Mouse (Mus musculus) liver, embryonic 11.5 days (tissue): ENCODE measurements around the gene Gpr171. TPM values are rescaled to one million over a fixed set of nuclear protein-coding genes. Genes with fewer than 3 reads are reported as not detected.
"Not testable (repeated sequence)": the region's sequence is repeated elsewhere in the genome, so short reads cannot be mapped to it uniquely, and the experiment has no call there.

Experiments used
- ATAC-seq: fragments of 200-750 bp; cut with Nextera tagmentation; replicated peaks from 2 replicates; pipeline ENCODE4 v1.8.0; 2017; ENCODE audit warnings: moderate number of reproducible peaks, mild to moderate bottlenecking, moderate TSS enrichment, moderate library complexity; ENCODE audit not compliant: low FRiP score
- DNase-seq: peaks from one replicate; pipeline ENCODE4 v3.0.0-alpha.2; 2017; ENCODE audit warnings: low spot score
- H3K27ac ChIP-seq: fragments of 300-500 bp; sonication (generic); 2 replicates; pipeline ENCODE4 v1.5.1; 2014; ENCODE audit warnings: mild to moderate bottlenecking, low read depth, low read length, control low read depth
- H3K27me3 ChIP-seq: fragments of 300-500 bp; sonication (generic); replicated peaks from 2 replicates; pipeline ENCODE4 v1.6.1; 2014; ENCODE audit warnings: low read length, mixed read lengths; ENCODE audit not compliant: control insufficient read depth, insufficient read depth
- H3K36me3 ChIP-seq: fragments of 300-500 bp; sonication (generic); 2 replicates; pipeline ENCODE4 v1.6.1; 2014; ENCODE audit warnings: mild to moderate bottlenecking, low read length, moderate library complexity, mixed read lengths; ENCODE audit not compliant: control insufficient read depth, insufficient read depth
- H3K4me1 ChIP-seq: fragments of 300-500 bp; sonication (generic); replicated peaks from 2 replicates; pipeline ENCODE4 v1.6.1; 2014; ENCODE audit warnings: low read length, mixed read lengths; ENCODE audit not compliant: control insufficient read depth, insufficient read depth
- H3K4me2 ChIP-seq: fragments of 300-500 bp; sonication (generic); 2 replicates; pipeline ENCODE4 v1.6.1; 2014; ENCODE audit warnings: mild to moderate bottlenecking, control low read depth, moderate library complexity
- H3K4me3 ChIP-seq: fragments of 300-500 bp; sonication (generic); 2 replicates; pipeline ENCODE4 v1.5.1; 2014; ENCODE audit warnings: low read depth, low read length, control low read depth
- H3K9ac ChIP-seq: fragments of 300-500 bp; sonication (generic); 2 replicates; pipeline ENCODE4 v1.6.1; 2014; ENCODE audit warnings: low read depth, low read length, control low read depth
- H3K9me3 ChIP-seq: fragments of 300-500 bp; sonication (generic); 2 replicates; pipeline ENCODE4 v1.6.1; 2016; ENCODE audit warnings: low read length, inconsistent platforms, mixed read lengths; ENCODE audit not compliant: control insufficient read depth
- WGBS: fragments of 180-500 bp; shearing (Covaris S2); extraction: QIAGEN DNeasy Blood & Tissue Kit; methylation state at CpG from one replicate; pipeline ENCODE4 v1.1.7; 2014; 5-methylcytosine and 5-hydroxymethylcytosine counted together
- polyA plus RNA-seq: library from polyadenylated mRNA; unstranded; fragments of >200 nt; fragmentation: Nextera tagmentation; extraction: Ambion mirVana; gene quantifications from 2 replicates; pipeline ENCODE4 v1.2.1, GENCODE M21; 2014

Gene Gpr171
- polyA plus RNA-seq, 1 experiment from 2014 or later: 2.8 TPM

DNA sequence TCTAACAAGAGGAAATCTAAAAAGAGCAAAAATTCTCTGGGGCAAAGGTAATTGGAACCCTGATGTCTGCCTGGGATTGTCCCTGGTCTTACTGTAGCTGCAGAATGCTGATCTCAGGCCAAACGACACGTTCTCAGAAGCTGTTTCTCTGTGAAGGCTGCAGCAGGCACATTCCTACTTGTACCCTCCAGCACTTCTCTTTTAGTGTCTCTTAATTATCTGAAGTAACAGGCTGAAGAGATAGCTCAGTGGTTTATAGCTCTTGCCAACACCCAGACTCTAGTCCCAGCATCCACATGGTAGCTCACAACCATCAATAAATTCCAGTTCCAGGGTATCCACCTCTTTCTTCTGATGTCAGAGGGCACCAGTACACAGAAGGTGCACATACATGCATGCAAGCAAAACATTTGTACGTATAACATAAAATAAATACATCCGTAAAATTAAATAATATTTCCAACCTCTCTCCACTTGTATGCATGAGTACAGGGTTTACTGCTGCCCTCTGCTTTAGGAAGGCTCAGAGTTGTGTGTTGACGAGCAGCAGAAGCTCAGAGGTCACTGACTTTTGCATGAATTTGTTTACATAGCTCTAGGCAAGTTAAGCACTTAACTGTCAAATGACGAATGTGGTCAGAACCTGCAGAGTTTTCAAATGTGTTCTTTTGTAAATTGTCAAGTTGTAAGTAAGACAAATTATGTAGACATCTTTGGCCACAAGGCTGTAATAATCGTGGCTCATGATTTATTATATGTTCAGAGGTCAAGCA, 24.3 kb upstream of the Gpr171 start:
- Histone ChIP-seq H3K9ac (no peak overlapping the region), H3K27ac (no peak overlapping the region), H3K9me3 (no peaks in the 10 kb centered on the region), H3K4me1 (peaks cover 40% of the 10 kb centered on the region), H3K4me3 (no peak overlapping the region), H3K4me2 (no peak overlapping the region), H3K36me3 (no peaks in the 10 kb centered on the region), H3K27me3 (no peaks in the 10 kb centered on the region)
- WGBS: 41% methylated on average over 7 of the region's 7 CpGs
- no peak for DNase-seq
- peak; percentile 56; the same call in 1 of the 2 replicates for ATAC-seq

DNA sequence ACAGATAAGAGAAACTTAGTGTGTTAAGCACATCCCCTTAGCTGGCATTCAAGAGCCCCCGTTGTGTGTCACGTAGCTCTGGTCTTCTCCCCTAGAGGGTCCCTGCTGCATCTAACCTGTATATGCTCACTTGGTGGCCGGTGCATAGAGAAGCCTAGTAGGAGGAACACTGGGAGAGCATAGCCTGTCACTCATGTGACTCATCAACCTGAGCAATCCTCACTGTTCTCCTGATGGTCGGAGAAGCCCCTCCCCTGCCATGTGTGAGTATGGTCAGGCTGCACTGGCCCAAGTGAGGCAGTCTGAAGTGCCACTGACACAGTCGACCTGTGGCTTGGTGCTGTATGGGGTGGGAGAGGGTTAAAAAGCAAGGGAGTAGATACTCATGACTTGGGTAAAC, 23.4 kb upstream of the Gpr171 start:
- Histone ChIP-seq H3K36me3 (no peaks in the 10 kb centered on the region), H3K27ac (no peak overlapping the region), H3K4me2 (no peak overlapping the region), H3K4me3 (no peak overlapping the region), H3K27me3 (no peaks in the 10 kb centered on the region), H3K4me1 (peaks cover 32% of the 10 kb centered on the region), H3K9me3 (no peaks in the 10 kb centered on the region), H3K9ac (no peak overlapping the region)
- 0 out of 2 replicates have a peak, but pooled peaks have one; percentile 4 for ATAC-seq
- 49% methylated on average over 5 of the region's 5 CpGs for WGBS
- DNase-seq: no peak

DNA sequence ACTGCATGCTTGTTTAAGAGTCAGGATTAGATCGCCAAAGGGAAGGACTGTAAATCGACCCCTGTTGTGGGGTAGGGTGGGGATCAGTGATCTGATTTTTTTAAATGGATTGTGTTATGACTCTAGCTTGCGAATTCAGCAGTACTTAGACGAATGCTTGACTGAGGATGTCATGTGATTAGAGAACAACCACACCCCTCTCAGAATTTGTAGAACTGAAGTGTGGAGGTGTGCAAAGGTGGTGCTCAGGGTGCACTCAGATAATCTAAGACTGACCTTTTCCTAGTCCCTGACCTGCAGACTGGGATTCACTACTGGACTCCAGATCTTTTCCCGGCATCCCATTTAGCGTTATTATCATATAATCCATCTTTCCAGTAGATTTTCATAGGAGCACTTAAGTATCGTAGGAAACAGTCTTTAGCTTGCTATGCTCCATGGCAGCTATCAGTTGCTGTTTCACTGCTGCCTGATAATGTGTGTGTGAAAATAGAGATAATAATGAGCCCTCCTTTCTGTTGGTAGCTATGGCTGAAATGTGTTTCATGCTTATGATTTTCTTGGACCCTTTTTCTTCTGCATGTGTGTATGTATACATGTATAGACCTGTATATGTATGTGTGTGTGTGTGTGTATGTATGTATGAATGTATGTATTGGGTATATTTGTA, 20.3 kb upstream of the Gpr171 start:
- Histone ChIP-seq H3K27ac (no peak overlapping the region), H3K4me1 (peaks cover 36% of the 10 kb centered on the region), H3K27me3 (no peaks in the 10 kb centered on the region), H3K4me2 (0 out of 2 replicates have a peak overlapping the region, but pooled peaks have one; percentile 7), H3K9me3 (no peaks in the 10 kb centered on the region), H3K36me3 (no peaks in the 10 kb centered on the region), H3K9ac (no peak overlapping the region), H3K4me3 (no peak overlapping the region)
- ATAC-seq (no peak), DNase-seq (no peak)
- 59% methylated on average over 7 of the region's 7 CpGs for WGBS

DNA sequence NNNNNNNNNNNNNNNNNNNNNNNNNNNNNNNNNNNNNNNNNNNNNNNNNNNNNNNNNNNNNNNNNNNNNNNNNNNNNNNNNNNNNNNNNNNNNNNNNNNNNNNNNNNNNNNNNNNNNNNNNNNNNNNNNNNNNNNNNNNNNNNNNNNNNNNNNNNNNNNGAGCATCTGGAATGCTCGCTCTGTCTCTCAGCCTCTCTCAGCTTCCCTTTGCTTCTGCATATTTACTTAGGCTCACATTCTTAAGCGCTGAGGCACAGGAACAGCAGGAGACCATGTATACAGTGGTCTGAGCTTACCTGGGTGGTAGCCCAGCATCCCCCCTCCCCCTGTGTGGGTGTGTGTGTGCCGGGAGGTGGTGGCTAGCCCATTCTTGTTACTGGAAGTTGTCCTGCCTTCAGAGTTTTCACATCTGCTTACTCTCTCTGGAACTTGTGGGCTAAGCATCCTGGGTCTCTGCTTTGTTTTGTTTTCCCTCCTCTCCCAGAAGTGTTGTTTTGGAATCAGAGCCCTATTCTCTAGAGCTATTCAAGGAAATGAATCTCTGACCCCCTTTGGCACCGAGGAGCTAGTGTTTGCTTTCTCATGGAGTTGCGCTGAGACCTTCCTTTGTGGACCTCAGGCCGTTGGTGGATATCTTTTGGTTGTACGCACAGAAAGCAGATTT, 19.6 kb upstream of the Gpr171 start:
- H3K4me1 ChIP-seq: peaks cover 35% of the 10 kb centered on the region
- no peak overlapping the region for H3K27ac ChIP-seq
- ATAC-seq (no peak), DNase-seq (no peak)
- no peaks in the 10 kb centered on the region for H3K27me3 ChIP-seq
- no peaks in the 10 kb centered on the region for H3K9me3 ChIP-seq
- H3K36me3 ChIP-seq: no peaks in the 10 kb centered on the region
- H3K9ac ChIP-seq: no peak overlapping the region
- no peak overlapping the region for H3K4me3 ChIP-seq
- WGBS: 60% methylated on average over 7 of the region's 7 CpGs
- H3K4me2 ChIP-seq: no peak overlapping the region

DNA sequence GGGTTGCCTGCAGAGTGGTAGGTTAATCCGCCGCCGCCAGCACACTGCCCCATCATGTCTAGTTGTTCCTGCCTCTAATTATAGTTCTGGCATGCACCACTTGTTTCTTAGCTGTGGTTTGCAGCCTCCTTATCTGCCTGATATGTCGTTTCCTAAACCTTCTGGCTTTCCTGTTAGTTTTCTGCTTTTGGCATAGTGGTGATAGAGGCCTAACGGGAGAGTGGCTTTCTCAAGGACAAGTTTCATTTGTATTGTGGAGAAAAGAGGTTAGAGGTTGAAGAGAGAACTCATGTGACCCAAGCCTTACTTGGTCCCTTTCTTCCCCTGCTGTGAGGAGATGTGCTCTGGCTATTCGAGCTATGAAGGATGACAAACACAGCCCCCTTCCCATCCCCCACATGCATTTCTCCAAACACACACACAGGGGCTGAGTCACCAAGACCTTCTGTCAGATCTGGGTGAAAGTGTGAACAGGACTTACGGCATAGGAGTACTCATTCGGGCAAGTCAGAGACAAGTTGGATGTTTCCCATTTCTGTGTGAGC, 12.4 kb upstream of the Gpr171 start:
- Histone ChIP-seq H3K36me3 (no peaks in the 10 kb centered on the region), H3K4me1 (peaks cover 13% of the 10 kb centered on the region), H3K27ac (peak overlapping the region; percentile 62), H3K27me3 (no peaks in the 10 kb centered on the region), H3K9ac (no peak overlapping the region), H3K4me3 (no peak overlapping the region), H3K9me3 (no peaks in the 10 kb centered on the region), H3K4me2 (peak overlapping the region; percentile 38)
- DNase-seq: no peak
- peak; percentile 79 for ATAC-seq
- WGBS: 18% methylated on average over 8 of the region's 8 CpGs

DNA sequence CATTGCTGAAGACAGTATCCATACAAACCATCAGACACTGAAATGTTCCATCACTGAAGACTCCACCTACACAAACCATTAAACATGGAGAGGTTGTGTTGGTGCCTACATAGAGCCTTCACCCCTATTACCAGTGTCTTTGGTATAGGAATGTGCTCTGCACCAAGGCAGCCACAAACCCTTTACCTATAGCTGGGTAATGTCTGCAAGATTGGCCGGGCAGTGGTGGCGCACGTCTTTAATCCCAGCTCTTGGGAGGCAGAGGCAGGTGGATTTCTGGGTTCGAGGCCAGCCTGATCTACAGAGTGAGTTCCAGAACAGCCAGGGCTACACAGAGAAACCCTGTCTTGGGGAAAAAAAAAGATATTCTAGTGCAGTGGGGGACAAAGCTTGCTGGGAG, 11.7 kb upstream of the Gpr171 start:
- not testable (repeated sequence) for ATAC-seq, DNase-seq, H3K36me3 ChIP-seq, H3K9ac ChIP-seq, H3K4me2 ChIP-seq, H3K9me3 ChIP-seq, H3K27me3 ChIP-seq, H3K4me3 ChIP-seq
- 83% methylated on average over 4 of the region's 4 CpGs for WGBS
- H3K4me1 ChIP-seq: peaks cover 13% of the 10 kb centered on the region
- peak overlapping the region; percentile 62; the same call in 1 of the 2 replicates for H3K27ac ChIP-seq

DNA sequence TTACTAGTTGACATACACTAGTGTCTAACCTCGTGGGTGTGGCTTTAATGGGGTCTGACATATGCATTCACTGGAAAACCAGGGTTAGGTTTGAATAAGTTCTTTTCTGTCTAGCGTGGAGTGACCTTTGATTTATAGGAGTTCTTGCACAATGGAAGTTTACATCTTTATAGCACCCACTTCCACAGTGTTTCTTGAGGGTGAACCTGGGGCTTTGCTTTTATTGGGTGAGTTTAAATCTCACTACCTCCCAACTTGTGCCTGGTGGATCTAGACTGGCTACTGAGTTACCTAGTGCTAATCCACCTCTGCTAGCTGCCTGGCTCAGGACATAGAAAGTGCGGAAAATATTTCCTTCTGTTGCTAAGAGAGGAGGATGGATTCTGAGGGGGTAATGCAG, 10.3 kb upstream of the Gpr171 start:
- Histone ChIP-seq H3K27me3 (no peaks in the 10 kb centered on the region), H3K9me3 (no peaks in the 10 kb centered on the region), H3K36me3 (no peaks in the 10 kb centered on the region), H3K4me1 (peaks cover 13% of the 10 kb centered on the region), H3K27ac (no peak overlapping the region), H3K9ac (no peak overlapping the region), H3K4me3 (no peak overlapping the region), H3K4me2 (no peak overlapping the region)
- ATAC-seq: no peak
- WGBS: 72% methylated on average over 3 of the region's 3 CpGs
- DNase-seq: no peak

DNA sequence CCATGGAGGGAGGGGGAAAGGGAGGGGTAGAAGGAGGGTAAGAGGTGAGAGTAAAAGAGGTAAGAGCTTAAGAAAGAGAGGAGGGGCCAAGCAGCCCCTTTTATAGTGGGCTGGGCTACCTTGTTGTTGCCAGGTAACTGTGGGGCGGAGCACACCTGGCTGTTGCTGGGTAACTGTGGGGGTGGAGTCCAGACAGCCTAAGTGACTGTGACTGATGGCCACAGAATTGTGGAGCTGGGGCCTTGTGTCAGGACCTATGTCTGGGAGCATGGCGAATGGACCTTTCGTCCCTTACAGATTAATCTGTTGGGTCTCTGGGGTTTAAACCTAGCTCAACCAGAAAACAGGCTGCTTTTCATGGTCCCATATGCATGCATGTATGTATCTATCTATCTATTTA, 8.2 kb upstream of the Gpr171 start:
- H3K27me3 ChIP-seq, H3K9ac ChIP-seq, H3K36me3 ChIP-seq, H3K4me2 ChIP-seq, DNase-seq, H3K9me3 ChIP-seq, ATAC-seq, H3K4me3 ChIP-seq, H3K27ac ChIP-seq: not testable (repeated sequence)
- WGBS: 89% methylated on average over 3 of the region's 3 CpGs
- H3K4me1 ChIP-seq: peaks cover 14% of the 10 kb centered on the region
